Comparison of ENCODE assay signal across 16 mouse cellular contexts in genomic region chr12:33086151-33086550, GRCm38 (mm10). TPM values are rescaled to one million over a fixed set of nuclear protein-coding genes. Genes with fewer than 3 reads are reported as not detected.
DNase-seq lines count a peak whose midpoint lies in the region; ATAC-seq lines count a peak whose summit lies in the region.
"Had no signal": no experiment of that assay in that cellular context is flagged by ENCODE, and none has a peak within 500 bp of the region (broad histone marks: within the 10 kb centered on the region; RNA-seq: fewer than 3 reads in every experiment).

No protein-coding gene starts in this region.

- no peak overlapping the region for H3K9ac ChIP-seq in hindbrain, embryonic 11.5 days (ENCODE audit: low read depth, low read length)
- no peak overlapping the region for H3K9ac ChIP-seq in midbrain, embryonic 12.5 days (replicated peaks)
- H3K9ac ChIP-seq: limb, embryonic 15.5 days had no signal

- no peak overlapping the region for H3K27ac ChIP-seq in hindbrain, embryonic 11.5 days (ENCODE audit: low read depth, low read length)
- H3K27ac ChIP-seq in midbrain, embryonic 12.5 days (replicated peaks) = 0 out of 2 replicates have a peak overlapping the region, but pooled peaks have one; percentile 15
- H3K27ac ChIP-seq: heart, adult 2 months; limb, embryonic 15.5 days had no signal

- peaks cover 4% of the 10 kb centered on the region; the same call in 1 of the 2 replicates for H3K4me1 ChIP-seq in hindbrain, embryonic 11.5 days (replicated peaks; ENCODE audit: control insufficient read depth, insufficient read depth, low read length)
- peaks cover 23% of the 10 kb centered on the region for H3K4me1 ChIP-seq in midbrain, embryonic 12.5 days
- H3K4me1 ChIP-seq: limb, embryonic 15.5 days had no signal

- H3K4me2 ChIP-seq in hindbrain, embryonic 11.5 days (replicated peaks; ENCODE audit: low read depth, low read length) = no peak overlapping the region
- H3K4me2 ChIP-seq in midbrain, embryonic 12.5 days (replicated peaks) = no peak overlapping the region
- H3K4me2 ChIP-seq: limb, embryonic 15.5 days had no signal

- ATAC-seq in hindbrain, embryonic 11.5 days (ENCODE audit: low FRiP score) = peak; percentile 68
- peak; percentile 70 for ATAC-seq in midbrain, embryonic 12.5 days (ENCODE audit: low FRiP score, low read depth)

- no peaks in the 10 kb centered on the region for H3K36me3 ChIP-seq in hindbrain, embryonic 11.5 days (ENCODE audit: control insufficient read depth, insufficient read depth, low read length)
- no peaks in the 10 kb centered on the region for H3K36me3 ChIP-seq in midbrain, embryonic 12.5 days
- H3K36me3 ChIP-seq: limb, embryonic 15.5 days had no signal

- DNase-seq in left cerebral cortex, postnatal 4 days = peak; percentile 20
- DNase-seq in left cerebral cortex, postnatal 14 days (ENCODE audit: low spot score in 2 of 2) = no peak
- peak; percentile 60 for DNase-seq in hindbrain, embryonic 11.5 days (ENCODE audit: low spot score)
- peak; percentile 67 for DNase-seq in retina, embryonic 14.5 days (ENCODE audit: low spot score)
- DNase-seq in gastrocnemius, adult 18-20 months (ENCODE audit: low spot score) = no peak
- DNase-seq in gastrocnemius, postnatal 14 days = no peak
- DNase-seq in right cerebral cortex, postnatal 4 days = no peak
- DNase-seq: adrenal gland, adult 2 months; cerebellum, postnatal 25 days; heart, adult 2 months; heart, postnatal 14 days; kidney, adult 2 months; kidney, postnatal 36 days; lung, adult 18-20 months had no signal

- no peaks in the 10 kb centered on the region for H3K27me3 ChIP-seq in hindbrain, embryonic 11.5 days (ENCODE audit: control insufficient read depth, insufficient read depth, low read length)
- peaks cover 13% of the 10 kb centered on the region for H3K27me3 ChIP-seq in midbrain, embryonic 12.5 days
- H3K27me3 ChIP-seq: limb, embryonic 15.5 days had no signal

- intact Hi-C loops in left cerebral cortex, postnatal 4 days (cut with DNase I) = no loop called here
- intact Hi-C loops in left cerebral cortex, postnatal 14 days (cut with DNase I) = no loop called here
- intact Hi-C loops in gastrocnemius, postnatal 14 days (cut with DNase I; ENCODE audit: low total_unique reads) = no loop called here

- WGBS in hindbrain, embryonic 11.5 days = 20% methylated on average over 5 of the region's 5 CpGs
- 8% methylated on average over 5 of the region's 5 CpGs for WGBS in midbrain, embryonic 12.5 days

- H3K9me3 ChIP-seq in hindbrain, embryonic 11.5 days (ENCODE audit: control insufficient read depth, low read length) = no peaks in the 10 kb centered on the region
- H3K9me3 ChIP-seq in midbrain, embryonic 12.5 days = no peaks in the 10 kb centered on the region
- H3K9me3 ChIP-seq: limb, embryonic 15.5 days had no signal

- H3K4me3 ChIP-seq in hindbrain, embryonic 11.5 days (ENCODE audit: low read depth, low read length) = no peak overlapping the region
- H3K4me3 ChIP-seq in midbrain, embryonic 12.5 days = no peak overlapping the region
- H3K4me3 ChIP-seq: heart, adult 2 months; limb, embryonic 15.5 days had no signal

RNA-seq across cellular contexts. Expression of gene Cdhr3, which starts 6.5 kb away (rescaled TPM):
- total RNA-seq in left cerebral cortex, postnatal 4 days (2021) = 1 to 10 TPM in 1 of 2 experiments, under 1 TPM in 1; 0.76 to 1.4 TPM
- under 1 TPM; 0.61 to 0.66 TPM for total RNA-seq in left cerebral cortex, postnatal 14 days (2021)
- 0.15 and 0.32 TPM in 2 replicates for polyA plus RNA-seq in hindbrain, embryonic 11.5 days (2014; fragmentation: Nextera tagmentation; extraction: Ambion mirVana)
- polyA plus RNA-seq in midbrain, embryonic 12.5 days (2016; fragmentation: Nextera tagmentation; extraction: Ambion mirVana) = 0.08 TPM in 1 of 2 replicates, not detected in the other
- 1 to 10 TPM in 1 of 2 experiments, under 1 TPM in 1; 0.36 to 1.2 TPM for total RNA-seq in gastrocnemius, adult 18-20 months (2021)
- 1 to 10 TPM; 1.6 to 2.5 TPM for total RNA-seq in gastrocnemius, postnatal 14 days (2021)
- total RNA-seq: adrenal gland, adult 2 months had no signal
- polyA plus RNA-seq: adrenal gland, adult 2 months; kidney, adult 2 months had no signal

Comparison
In these comparisons a context has a peak if more than half of its experiments do, and no peak if none do; other contexts are left out.
1. DNase-seq: peak in left cerebral cortex, postnatal 4 days (single experiment), hindbrain, embryonic 11.5 days (single experiment) and retina, embryonic 14.5 days (single experiment); none in left cerebral cortex, postnatal 14 days (0 of 2), gastrocnemius, adult 18-20 months (single experiment), gastrocnemius, postnatal 14 days (single experiment) and right cerebral cortex, postnatal 4 days (single experiment).